Mouse (Mus musculus): ENCODE results near the gene Lcp1.

GRCm38 (mm10) chr14:75178801-75179211 is 47.9 kb downstream of the Lcp1 start:
- TF ChIP-seq POLR2A (IDR thresholded peaks at IDR 0.05; ENCODE audit: insufficient read depth, low read depth, low read length) (no peak), EP300 (IDR thresholded peaks at IDR 0.05; ENCODE audit: insufficient read depth, low read depth, low read length) (no peak), CTCF (IDR thresholded peaks at IDR 0.05) (no peak)

Data from heart, adult 2 months (tissue).